Mouse (Mus musculus) embryonic fibroblast, embryonic 13.5 days (primary cell): Measurements from ENCODE around the gene Phactr4.

Source experiments
- CTCF ChIP-seq: IDR thresholded peaks from 2 replicates; pipeline ENCODE4 v1.5.1; 2011; ENCODE audit warnings: mild to moderate bottlenecking, control low read depth, low read length, moderate library complexity, borderline replicate concordance; ENCODE audit not compliant: insufficient read depth
- POLR2A ChIP-seq: IDR thresholded peaks from 2 replicates; pipeline ENCODE4 v1.6.1; 2011; ENCODE audit warnings: low read depth, mild to moderate bottlenecking, control low read depth, low read length, moderate library complexity

- TF ChIP-seq CTCF, result no peak
- no peak for TF ChIP-seq POLR2A
Measured at GRCm38 (mm10) chr4:132329835-132330354, 92.4 kb downstream of the Phactr4 start.
